Mouse (Mus musculus) midbrain, embryonic 13.5 days (tissue): ENCODE results near the gene Zyg11b. TPM values are rescaled to one million over a fixed set of nuclear protein-coding genes. Genes with fewer than 3 reads are reported as not detected.

Experiments used
- ATAC-seq: fragments of 200-750 bp; cut with Nextera tagmentation; 2 replicates; pipeline ENCODE4 v1.8.0; 2017; ENCODE audit warnings: mild to moderate bottlenecking, moderate TSS enrichment, moderate library complexity
- H3K27ac ChIP-seq: fragments of 300-500 bp; sonication (generic); 2 replicates; pipeline ENCODE4 v1.5.1; 2015; ENCODE audit warnings: inconsistent platforms, mild to moderate bottlenecking, moderate library complexity
- H3K27me3 ChIP-seq: fragments of 300-500 bp; sonication (generic); 2 replicates; pipeline ENCODE4 v1.6.1; 2015; ENCODE audit warnings: mild to moderate bottlenecking, inconsistent platforms
- H3K36me3 ChIP-seq: fragments of 300-500 bp; sonication (generic); 2 replicates; pipeline ENCODE4 v1.6.1; 2015; ENCODE audit warnings: mild to moderate bottlenecking, inconsistent platforms
- H3K4me1 ChIP-seq: fragments of 300-500 bp; sonication (generic); replicated peaks from 2 replicates; pipeline ENCODE4 v1.6.1; 2015; ENCODE audit warnings: inconsistent platforms
- H3K4me2 ChIP-seq: fragments of 300-500 bp; sonication (generic); replicated peaks from 2 replicates; pipeline ENCODE4 v1.6.1; 2015; ENCODE audit warnings: moderate library complexity, mild to moderate bottlenecking, inconsistent platforms
- H3K4me3 ChIP-seq: fragments of 300-500 bp; sonication (generic); replicated peaks from 2 replicates; pipeline ENCODE4 v1.5.1; 2015; ENCODE audit warnings: mild to moderate bottlenecking, inconsistent platforms
- H3K9ac ChIP-seq: fragments of 300-500 bp; sonication (generic); replicated peaks from 2 replicates; pipeline ENCODE4 v1.6.1; 2015; ENCODE audit warnings: mild to moderate bottlenecking, inconsistent platforms
- H3K9me3 ChIP-seq: fragments of 300-500 bp; sonication (generic); 2 replicates; pipeline ENCODE4 v1.6.1; 2016; ENCODE audit warnings: mild to moderate bottlenecking, inconsistent platforms
- WGBS: fragments of 180-500 bp; shearing (Covaris S2); methylation state at CpG from one replicate; pipeline ENCODE4 v1.1.7; 2015; 5-methylcytosine and 5-hydroxymethylcytosine counted together
- polyA plus RNA-seq: library from polyadenylated mRNA; unstranded; fragments of >200 nt; fragmentation: Nextera tagmentation; extraction: Ambion mirVana; gene quantifications from 2 replicates; pipeline ENCODE4 v1.2.1, GENCODE M21; 2015

Gene Zyg11b
- polyA plus RNA-seq, 1 experiment from 2014 or later: 30.9 TPM

GRCm38 (mm10) chr4:108219019-108219418, 81.9 kb downstream of the Zyg11b start:
- no peak overlapping the region for H3K9ac ChIP-seq
- peaks cover 64% of the 10 kb centered on the region for H3K27me3 ChIP-seq
- no peak overlapping the region for H3K4me3 ChIP-seq
- ATAC-seq: no peak
- H3K4me2 ChIP-seq: no peak overlapping the region
- H3K4me1 ChIP-seq: 0 out of 2 replicates have a peak, but pooled peaks cover 9% of the 10 kb centered on the region
- H3K9me3 ChIP-seq: no peaks in the 10 kb centered on the region
- no peaks in the 10 kb centered on the region for H3K36me3 ChIP-seq
- H3K27ac ChIP-seq: no peak overlapping the region
- WGBS: 8% methylated on average over 9 of the region's 9 CpGs

GRCm38 (mm10) chr4:108217332-108218179, 83.3 kb downstream of the Zyg11b start, which contains the start of gene Zyg11a:
TSS of gene Zyg11a (minus strand) at chr4:108218048.
- under 1% methylated on average over 73 of the region's 107 CpGs for WGBS
- ATAC-seq: peak; percentile 50; the same call in 1 of the 2 replicates
- H3K9ac ChIP-seq: no peak within 1 kb of the TSS; the same call in 1 of the 2 replicates

GRCm38 (mm10) chr4:108213023-108213422, 87.9 kb downstream of the Zyg11b start:
- no peak overlapping the region for H3K4me3 ChIP-seq
- no peak overlapping the region for H3K4me2 ChIP-seq
- H3K36me3 ChIP-seq: no peaks in the 10 kb centered on the region
- peaks cover 36% of the 10 kb centered on the region for H3K27me3 ChIP-seq
- 0 out of 2 replicates have a peak, but pooled peaks cover 9% of the 10 kb centered on the region for H3K4me1 ChIP-seq
- H3K27ac ChIP-seq: no peak overlapping the region
- no peak overlapping the region for H3K9ac ChIP-seq
- no peaks in the 10 kb centered on the region for H3K9me3 ChIP-seq
- no peak for ATAC-seq
- WGBS: 81% methylated on average over 2 of the region's 2 CpGs

More at GRCm38 (mm10) chr4:108217332-108218179, 83.3 kb downstream of the Zyg11b start, which contains the start of gene Zyg11a:
- Histone ChIP-seq H3K36me3 (no peaks in the 10 kb centered on the region), H3K4me2 (peak within 1 kb of the TSS; percentile 54), H3K27me3 (peaks cover 64% of the 10 kb centered on the region), H3K9me3 (no peaks in the 10 kb centered on the region), H3K27ac (no peak within 1 kb of the TSS), H3K4me1 (0 out of 2 replicates have a peak, but pooled peaks cover 9% of the 10 kb centered on the region), H3K4me3 (peak within 1 kb of the TSS; percentile 44)

GRCm38 (mm10) chr4:108204629-108205028, 96.3 kb downstream of the Zyg11b start:
- WGBS: 97% methylated on average over 6 of the region's 6 CpGs
- H3K4me3 ChIP-seq: no peak overlapping the region
- H3K27me3 ChIP-seq: no peaks in the 10 kb centered on the region
- H3K27ac ChIP-seq: no peak overlapping the region
- H3K4me2 ChIP-seq: no peak overlapping the region
- no peak for ATAC-seq
- H3K4me1 ChIP-seq: no peaks in the 10 kb centered on the region
- H3K36me3 ChIP-seq: no peaks in the 10 kb centered on the region
- no peaks in the 10 kb centered on the region for H3K9me3 ChIP-seq
- no peak overlapping the region for H3K9ac ChIP-seq

- no peak overlapping the region for H3K9ac ChIP-seq
- ATAC-seq: no peak
- H3K4me2 ChIP-seq: no peak overlapping the region
- WGBS: 74% methylated on average over 2 of the region's 2 CpGs
- no peaks in the 10 kb centered on the region for H3K36me3 ChIP-seq
- H3K27me3 ChIP-seq: no peaks in the 10 kb centered on the region
- no peak overlapping the region for H3K27ac ChIP-seq
- H3K4me1 ChIP-seq: no peaks in the 10 kb centered on the region
- H3K4me3 ChIP-seq: no peak overlapping the region
- no peaks in the 10 kb centered on the region for H3K9me3 ChIP-seq
Observed at GRCm38 (mm10) chr4:108199236-108199635, 101.7 kb downstream of the Zyg11b start.

- 62% methylated on average over 6 of the region's 6 CpGs for WGBS
- Histone ChIP-seq H3K4me3 (no peak overlapping the region), H3K4me1 (no peaks in the 10 kb centered on the region), H3K9me3 (no peaks in the 10 kb centered on the region), H3K36me3 (no peaks in the 10 kb centered on the region), H3K9ac (no peak overlapping the region), H3K4me2 (no peak overlapping the region), H3K27me3 (no peaks in the 10 kb centered on the region), H3K27ac (no peak overlapping the region)
- no peak for ATAC-seq
Observed at GRCm38 (mm10) chr4:108196277-108196855, 104.5 kb downstream of the Zyg11b start.

- Histone ChIP-seq H3K36me3 (no peaks in the 10 kb centered on the region), H3K9me3 (no peaks in the 10 kb centered on the region), H3K4me1 (no peaks in the 10 kb centered on the region), H3K4me3 (no peak overlapping the region), H3K27me3 (no peaks in the 10 kb centered on the region), H3K9ac (no peak overlapping the region), H3K4me2 (no peak overlapping the region), H3K27ac (no peak overlapping the region)
- 81% methylated on average over 2 of the region's 2 CpGs for WGBS
- no peak for ATAC-seq
Observed at GRCm38 (mm10) chr4:108192821-108193323, 108.0 kb downstream of the Zyg11b start.

- no peak for ATAC-seq
- Histone ChIP-seq H3K27me3 (no peaks in the 10 kb centered on the region), H3K4me3 (no peak overlapping the region), H3K4me1 (no peaks in the 10 kb centered on the region), H3K27ac (no peak overlapping the region), H3K9ac (no peak overlapping the region), H3K4me2 (no peak overlapping the region), H3K36me3 (no peaks in the 10 kb centered on the region), H3K9me3 (no peaks in the 10 kb centered on the region)
- 25% methylated on average over 1 of the region's 1 CpGs for WGBS
Observed at GRCm38 (mm10) chr4:108182278-108182677, 118.6 kb downstream of the Zyg11b start.

Other genes starting within 250 kb of the Zyg11b start
- gene Podn, start 204.7 kb downstream of the Zyg11b start, polyA plus RNA-seq: 0.07 TPM in 1 of 2 replicates, not detected in the other
- 222 and 228 TPM in 2 replicates for gene Scp2, start 156.1 kb downstream of the Zyg11b start, polyA plus RNA-seq
- gene Echdc2, start 135.7 kb downstream of the Zyg11b start, polyA plus RNA-seq: 6.6 and 6.7 TPM in 2 replicates
- not detected in 2 replicates for gene Zyg11a, start 83.0 kb downstream of the Zyg11b start, polyA plus RNA-seq
- gene Coa7, start 27.0 kb upstream of the Zyg11b start, polyA plus RNA-seq: 49.5 and 50.5 TPM in 2 replicates
- 4.5 and 5.9 TPM in 2 replicates for gene Shisal2a, start 82.3 kb upstream of the Zyg11b start, polyA plus RNA-seq
- gene Gpx7, start 105.9 kb upstream of the Zyg11b start, polyA plus RNA-seq: 24.7 and 26.2 TPM in 2 replicates
- 92.4 and 97.6 TPM in 2 replicates for gene Tut4, start 158.3 kb upstream of the Zyg11b start, polyA plus RNA-seq